Mouse (Mus musculus) CD4-positive, CD25-positive, alpha-beta regulatory T cell, adult 4 months (primary cell): ENCODE data around the gene Stxbp2. TPM values are rescaled to one million over a fixed set of nuclear protein-coding genes. Genes with fewer than 3 reads are reported as not detected.
"Not testable (repeated sequence)": the region's sequence is repeated elsewhere in the genome, so short reads cannot be mapped to it uniquely, and the experiment has no call there.

ENCODE experiments used
- ATAC-seq: one replicate; pipeline ENCODE4 v1.8.0; 2017
- polyA plus RNA-seq, 2 experiments: library from polyadenylated mRNA; unstranded; fragments of 100-300 nt; shearing (Covaris generic); gene quantifications; one replicate each; pipeline ENCODE4 v1.2.1; 2017

Gene Stxbp2
- 100 to 1,000 TPM; 190 to 257 TPM for polyA plus RNA-seq

- ATAC-seq: peak; percentile 98
Observed at GRCm38 (mm10) chr8:3630647-3631477, at the start of gene Stxbp2. Gene Stxbp2 (plus strand): TSS chr8:3630955.

- not testable (repeated sequence) for ATAC-seq
Observed at GRCm38 (mm10) chr8:3581961-3582360, 48.8 kb upstream of the Stxbp2 start.

GRCm38 (mm10) chr8:3586452-3586851 is 44.3 kb upstream of the Stxbp2 start:
- no peak for ATAC-seq

- ATAC-seq: no peak
Observed at GRCm38 (mm10) chr8:3586993-3587390, 43.8 kb upstream of the Stxbp2 start, which contains the start of gene Camsap3. Gene Camsap3 (plus strand): TSS chr8:3587293.

DNA sequence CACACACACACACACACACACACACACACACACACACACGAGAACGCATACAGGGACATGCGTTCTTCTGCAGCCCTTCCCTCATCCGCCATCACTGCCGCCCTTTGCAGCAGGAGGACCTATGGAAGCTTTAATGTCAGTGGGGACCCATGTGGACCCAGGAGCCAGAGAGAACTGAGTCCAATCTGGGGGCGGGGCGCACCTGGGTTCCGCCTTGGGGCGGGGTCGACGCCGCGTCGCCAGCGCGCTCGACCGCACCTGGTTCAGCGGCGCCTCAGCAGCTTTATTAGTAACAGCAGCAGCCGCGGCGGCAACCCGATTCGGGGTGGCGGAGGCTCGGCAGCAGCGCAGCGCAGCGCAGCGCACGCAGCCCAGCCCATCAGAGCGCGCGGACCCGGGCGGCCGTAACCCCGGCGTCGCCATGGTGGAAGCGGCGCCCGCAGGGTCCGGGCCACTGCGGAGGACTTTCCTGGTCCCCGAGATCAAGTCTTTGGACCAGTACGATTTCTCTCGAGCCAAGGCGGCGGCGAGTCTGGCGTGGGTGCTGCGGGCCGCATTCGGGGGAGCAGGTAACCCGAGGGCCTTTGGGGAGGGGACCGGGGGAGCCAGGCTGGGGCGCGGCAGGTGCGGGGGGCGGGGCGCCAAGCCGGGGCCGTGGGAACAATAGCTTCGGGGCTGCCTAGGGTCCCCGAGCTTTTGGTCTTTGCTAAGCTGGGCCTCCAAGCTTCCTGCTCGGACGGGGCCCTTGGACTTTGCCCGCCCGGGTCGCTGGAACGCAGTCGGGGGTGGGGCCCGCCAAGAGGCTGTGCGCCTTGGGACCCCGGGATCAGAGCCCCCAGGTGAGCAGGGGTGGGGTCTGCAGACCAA is 43.1 kb upstream of the Stxbp2 start:
- ATAC-seq: peak; percentile 39

DNA sequence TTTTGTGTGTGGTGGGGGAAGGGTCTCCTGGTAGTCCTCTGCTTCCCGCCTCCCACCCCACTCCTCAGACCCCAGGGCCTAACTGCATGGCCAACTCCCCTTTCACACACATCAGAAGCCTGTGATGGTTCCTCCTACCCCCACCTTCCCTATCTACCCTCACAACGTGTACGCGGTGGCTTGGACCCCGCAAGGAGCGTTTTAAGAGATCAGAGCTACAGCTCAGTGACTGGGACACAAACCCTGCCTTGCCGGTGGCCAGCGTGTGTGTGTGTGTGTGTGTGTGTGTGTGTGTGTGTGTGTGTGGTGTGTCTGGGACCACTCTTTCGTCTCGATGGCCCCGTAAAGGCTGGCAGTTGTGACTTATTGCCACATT is 42.5 kb upstream of the Stxbp2 start:
- ATAC-seq: no peak

DNA sequence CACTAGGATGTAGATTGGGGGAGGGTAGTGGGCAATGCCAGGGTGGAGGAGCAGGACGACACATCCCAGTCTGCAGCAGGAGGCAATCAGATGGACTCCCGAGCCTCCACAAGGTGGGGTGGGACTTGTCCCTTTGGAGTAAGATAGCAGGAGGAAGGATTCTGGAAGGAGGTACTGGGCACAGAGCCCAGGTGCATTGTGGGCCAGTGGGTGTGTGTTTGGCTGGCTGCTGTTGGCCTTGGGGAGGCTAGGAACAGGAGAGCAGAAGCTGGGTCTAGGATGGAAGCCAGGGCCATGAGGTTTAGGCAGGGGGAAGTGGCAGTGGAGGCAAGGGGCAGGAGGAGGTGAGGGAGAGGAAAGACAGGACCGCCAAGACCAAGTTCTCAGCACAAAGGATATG is 37.3 kb upstream of the Stxbp2 start:
- ATAC-seq: no peak

- ATAC-seq: no peak
Observed at GRCm38 (mm10) chr8:3594466-3594865, 36.3 kb upstream of the Stxbp2 start.

DNA sequence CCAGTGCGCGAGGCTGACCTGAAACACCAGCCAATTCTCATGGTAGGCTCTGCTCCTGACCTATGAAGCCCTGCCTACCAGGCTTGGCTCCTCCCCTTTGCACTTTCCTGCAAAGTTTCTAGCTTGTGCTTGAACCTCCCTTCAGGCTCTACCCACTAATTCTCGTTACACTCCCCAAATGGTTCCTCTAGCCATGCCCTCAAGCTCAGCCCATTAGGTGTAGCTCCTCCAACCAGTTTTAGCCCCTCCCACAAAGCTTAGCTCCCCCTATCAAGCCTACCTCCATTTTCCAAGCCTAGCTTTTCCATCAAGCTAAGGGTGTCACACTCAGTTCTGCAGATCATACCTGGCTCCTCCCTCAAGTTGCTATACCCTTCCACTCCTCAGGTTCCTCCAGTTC is 32.7 kb upstream of the Stxbp2 start:
- ATAC-seq: no peak

DNA sequence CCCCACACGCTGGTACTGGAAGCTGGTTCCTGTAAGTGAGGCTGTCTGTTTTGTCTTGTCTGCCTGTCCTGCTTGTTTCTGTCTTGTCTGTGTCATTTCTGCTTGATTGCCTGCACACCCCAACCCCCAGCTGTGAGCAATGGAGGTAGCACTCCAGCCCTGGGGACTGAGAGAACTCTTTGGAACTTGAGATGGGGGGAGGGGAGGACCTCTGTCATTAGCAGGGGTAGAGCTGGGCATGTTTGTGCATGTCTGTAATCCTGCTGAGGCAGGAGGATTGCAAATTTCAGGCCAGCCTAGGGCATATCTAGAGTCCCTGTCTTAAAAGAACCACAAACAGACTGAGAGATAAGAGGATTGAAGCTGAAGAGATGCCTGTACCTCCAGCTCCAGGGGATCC is 31.5 kb upstream of the Stxbp2 start:
- no peak for ATAC-seq

DNA sequence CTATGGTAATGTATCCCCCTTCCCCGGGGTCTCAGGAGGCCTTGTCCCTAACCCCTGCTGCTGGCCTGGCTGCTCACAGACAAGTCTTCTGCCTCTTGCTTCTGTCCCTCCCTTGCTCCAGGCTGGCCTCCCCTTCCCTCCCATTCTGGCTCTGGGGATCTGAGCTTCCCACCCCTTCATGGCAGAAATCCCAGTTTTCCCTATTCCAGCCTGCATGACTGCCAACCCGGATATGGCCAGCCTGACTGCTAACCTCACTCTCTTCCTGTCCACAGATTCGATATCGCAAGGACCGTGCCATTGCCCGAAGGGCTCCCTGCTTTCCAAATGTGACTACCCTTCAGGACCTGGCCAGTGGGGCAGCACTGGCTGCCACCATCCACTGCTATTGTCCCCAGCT is 30.4 kb upstream of the Stxbp2 start:
- ATAC-seq: no peak

GRCm38 (mm10) chr8:3603439-3603838 is 27.3 kb upstream of the Stxbp2 start:
- ATAC-seq: no peak

DNA sequence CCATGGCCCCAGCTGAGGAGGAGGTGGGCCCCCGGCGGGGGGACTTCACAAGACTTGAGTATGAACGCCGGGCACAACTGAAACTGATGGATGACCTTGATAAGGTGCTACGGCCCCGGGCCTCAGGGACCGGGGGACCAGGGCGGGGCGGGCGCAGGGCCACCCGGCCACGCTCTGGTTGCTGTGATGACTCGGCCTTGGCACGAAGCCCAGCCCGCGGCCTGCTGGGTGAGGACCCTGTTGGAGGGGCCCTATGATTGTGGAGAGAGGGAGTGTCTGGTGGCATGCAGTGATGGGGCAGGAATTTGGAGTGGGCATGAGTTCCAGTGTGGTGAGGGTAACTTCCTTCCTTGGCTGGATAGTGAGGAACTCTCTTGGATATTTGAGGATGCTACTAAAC is 24.2 kb upstream of the Stxbp2 start:
- ATAC-seq: no peak

- no peak for ATAC-seq
Observed at GRCm38 (mm10) chr8:3607822-3608221, 22.9 kb upstream of the Stxbp2 start.

DNA sequence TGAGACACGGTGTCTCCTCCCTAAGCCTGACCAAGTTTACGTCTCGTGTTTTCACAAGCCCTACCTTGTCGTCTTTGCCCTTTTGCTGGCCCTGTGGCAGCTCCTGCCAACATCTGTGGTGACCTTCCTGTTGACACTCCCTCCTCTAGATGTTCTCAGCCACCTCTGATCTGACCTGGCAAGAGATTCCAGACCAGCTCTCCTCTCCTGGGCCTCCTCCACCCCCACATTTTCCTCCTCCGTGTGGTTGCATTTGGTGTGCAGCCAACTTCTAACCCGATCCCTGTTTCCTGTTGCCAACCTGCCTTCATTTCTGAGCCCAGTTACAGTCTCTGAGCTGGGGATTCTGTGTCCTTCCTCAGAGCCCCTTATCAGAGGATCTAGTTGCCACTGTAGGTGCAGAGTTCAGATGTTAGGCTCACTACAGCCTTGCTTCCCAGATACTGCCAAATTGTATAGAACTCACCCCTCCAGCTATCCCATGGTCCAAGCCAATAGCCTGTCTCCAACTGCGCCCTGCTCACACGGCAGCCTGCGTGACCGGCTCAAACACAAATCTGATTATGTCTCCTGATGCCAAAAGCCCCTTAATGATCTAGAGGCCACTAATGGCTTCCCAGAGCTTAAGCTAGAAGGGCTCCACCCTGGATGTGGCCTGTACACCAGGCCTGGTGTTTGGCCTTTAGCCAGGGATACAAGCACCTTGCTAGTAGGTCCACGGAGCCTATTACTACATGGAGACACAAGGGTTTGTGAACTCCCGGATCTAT is 21.5 kb upstream of the Stxbp2 start:
- ATAC-seq: no peak

DNA sequence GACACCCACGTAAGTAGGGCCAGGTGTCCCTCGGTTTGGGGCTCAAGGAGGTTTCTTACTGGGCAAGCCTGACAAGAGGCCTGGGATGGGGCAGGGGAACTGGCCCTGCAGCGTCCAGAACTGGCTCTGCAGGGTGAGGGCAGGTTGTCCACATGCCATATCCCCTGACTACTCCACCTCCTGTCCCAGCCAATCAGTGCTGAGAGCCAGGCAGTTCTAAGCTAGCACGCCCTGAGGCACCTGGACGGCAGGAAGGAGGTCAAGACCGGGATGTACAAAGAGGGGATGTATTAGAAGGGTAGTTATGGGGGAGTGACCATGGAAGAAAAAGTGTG is 21.0 kb upstream of the Stxbp2 start:
- no peak for ATAC-seq

- ATAC-seq: peak; percentile 95
Observed at GRCm38 (mm10) chr8:3621199-3621970, 9.4 kb upstream of the Stxbp2 start, which contains the start of the genes Xab2 and Pet100. Gene Xab2 (minus strand): TSS chr8:3621316. Gene Pet100 (plus strand): TSS chr8:3621548.

- no peak for ATAC-seq
Observed at GRCm38 (mm10) chr8:3622119-3622518, 8.6 kb upstream of the Stxbp2 start.

DNA sequence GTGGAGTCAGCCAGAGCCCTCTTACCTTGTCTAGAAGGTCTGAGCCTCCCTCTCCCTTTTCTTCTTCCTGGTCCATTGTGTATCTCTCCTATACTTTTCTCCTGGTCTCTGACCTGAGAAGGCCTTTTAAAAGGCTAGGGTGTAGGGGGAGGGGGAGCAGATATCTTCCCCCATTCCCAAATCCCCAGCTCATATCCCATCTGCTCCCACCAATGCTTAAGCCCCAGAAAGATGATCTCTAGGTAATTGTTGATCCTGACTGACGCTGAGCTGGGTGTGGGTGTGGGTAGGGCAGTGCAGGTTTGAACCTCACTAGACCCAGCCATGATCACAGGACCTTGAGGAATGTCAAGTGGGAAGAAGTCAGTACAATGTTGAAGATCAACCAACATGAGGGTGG is 5.3 kb upstream of the Stxbp2 start, which contains the start of gene Pcp2:
Pcp2 (minus strand) TSS at position 101 of the 400 bp plus-strand sequence.
- ATAC-seq: no peak

- ATAC-seq: no peak
Observed at GRCm38 (mm10) chr8:3626971-3627370, 3.8 kb upstream of the Stxbp2 start.

DNA sequence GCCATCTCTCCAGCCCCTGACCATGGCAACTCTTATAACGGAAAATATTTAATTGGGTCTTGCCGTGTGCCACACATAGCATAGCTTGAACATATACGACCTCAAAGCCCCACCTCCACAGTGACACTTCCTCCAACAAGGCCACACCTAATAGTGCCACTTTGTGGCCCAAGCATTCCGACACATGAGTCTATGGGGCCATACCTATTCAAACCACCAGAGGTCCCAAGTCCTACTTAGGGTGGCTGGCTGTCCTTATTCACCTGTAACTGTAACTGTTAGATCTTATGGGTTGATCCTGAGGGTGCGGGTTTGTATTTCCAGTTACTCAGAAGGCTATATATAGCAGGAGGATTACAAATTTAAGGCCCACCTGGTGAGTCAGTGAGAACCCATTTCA is 2.7 kb upstream of the Stxbp2 start:
- ATAC-seq: peak; percentile 24

GRCm38 (mm10) chr8:3631478-3631875 is 722 bp downstream of the Stxbp2 start:
- no peak for ATAC-seq
